Mouse (Mus musculus) kidney, adult 11 months (tissue): ENCODE data around the gene C2cd4b.

Experiments used
- DNase-seq: peaks from one replicate; pipeline ENCODE4 v3.0.0; 2022

Gene C2cd4b

GRCm38 (mm10) chr9:67774201-67774600 is 15.0 kb downstream of the C2cd4b start:
- DNase-seq, result no peak

GRCm38 (mm10) chr9:67778553-67778952 is 19.3 kb downstream of the C2cd4b start:
- DNase-seq, result no peak

DNA sequence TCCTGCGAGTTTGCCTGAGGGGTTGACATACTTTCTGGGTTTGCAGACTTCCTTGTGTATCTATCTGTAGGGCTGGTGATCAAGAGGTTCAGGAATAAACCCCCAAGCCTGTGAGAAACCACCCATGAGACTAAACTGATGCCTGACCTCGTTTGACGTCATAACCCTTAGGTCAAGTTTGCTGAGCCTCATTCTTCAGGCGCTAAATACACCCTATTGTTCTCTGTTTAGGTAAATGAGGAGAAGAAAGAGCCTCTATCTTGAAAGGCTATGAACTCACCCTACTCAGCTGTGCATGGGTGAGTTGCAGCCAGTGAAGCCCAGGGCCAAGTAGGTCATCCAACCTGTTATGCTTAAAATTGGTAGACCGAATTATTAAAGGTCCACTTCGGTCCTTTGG is 23.5 kb downstream of the C2cd4b start:
- DNase-seq, result no peak

DNA sequence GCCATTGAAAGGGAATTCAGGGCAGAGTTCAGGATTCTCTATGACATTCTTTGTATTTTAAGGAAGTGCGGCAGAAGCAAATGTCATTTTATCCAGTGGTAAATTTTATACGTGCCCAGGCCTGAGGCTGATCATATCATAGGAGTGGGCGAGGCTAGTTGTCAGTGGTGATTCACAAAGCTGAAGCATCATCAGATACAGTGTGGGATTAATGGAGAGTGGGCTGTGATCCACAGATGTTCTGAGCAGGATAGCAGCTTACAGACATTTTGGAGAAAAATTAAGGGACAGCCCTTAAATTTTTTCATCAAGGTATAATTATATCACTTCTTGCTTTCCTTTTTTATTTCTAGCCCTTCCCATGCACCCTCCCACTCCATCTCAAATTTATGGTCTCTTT is 24.2 kb downstream of the C2cd4b start:
- DNase-seq, result no peak

- DNase-seq, result no peak
Measured at GRCm38 (mm10) chr9:67783925-67784324, 24.7 kb downstream of the C2cd4b start.

DNA sequence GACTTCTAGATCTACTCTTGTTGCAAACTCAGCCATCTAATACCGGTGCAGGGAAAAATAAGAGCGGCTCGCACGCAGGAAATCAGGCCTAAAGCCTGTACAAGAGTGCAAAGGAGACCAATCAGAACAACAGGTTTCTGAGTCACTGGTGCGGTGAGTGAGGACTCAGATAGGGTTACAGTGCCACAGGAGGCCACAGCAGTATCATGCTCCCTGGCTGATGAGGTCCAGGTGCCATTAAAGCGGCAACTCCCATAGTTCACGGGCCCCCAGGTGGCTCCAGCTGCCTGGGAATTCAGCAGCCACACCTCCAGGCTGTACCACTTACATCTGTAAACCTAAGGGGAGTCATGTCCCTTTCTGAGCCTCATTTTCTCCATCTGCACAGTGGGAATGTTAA is 27.1 kb downstream of the C2cd4b start:
- no peak for DNase-seq

DNA sequence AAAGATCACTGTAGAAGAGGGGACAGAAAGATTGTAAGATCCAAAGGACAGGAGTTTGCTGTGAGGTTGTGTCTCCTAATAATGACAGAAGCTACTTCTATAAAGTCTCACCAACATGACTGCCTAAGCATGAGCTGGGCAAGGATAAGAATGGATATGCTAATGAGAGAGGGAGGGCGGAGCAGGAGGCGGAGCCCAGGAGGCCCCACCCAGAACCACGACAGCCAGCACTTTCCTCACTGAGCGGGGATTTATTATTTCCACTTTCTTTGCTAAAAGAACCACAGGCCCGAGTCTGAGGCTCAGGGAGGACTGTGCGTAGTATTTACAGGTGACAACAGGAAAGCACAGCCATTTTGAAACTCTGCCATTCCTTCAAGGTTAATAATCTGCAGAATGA is 28.4 kb downstream of the C2cd4b start:
- no peak for DNase-seq

- DNase-seq, result no peak
Measured at GRCm38 (mm10) chr9:67792405-67792804, 33.2 kb downstream of the C2cd4b start.

- no peak for DNase-seq
Measured at GRCm38 (mm10) chr9:67793501-67793900, 34.3 kb downstream of the C2cd4b start.

GRCm38 (mm10) chr9:67794216-67794615 is 35.0 kb downstream of the C2cd4b start:
- DNase-seq, result no peak

- DNase-seq, result no peak
Measured at GRCm38 (mm10) chr9:67794668-67795067, 35.4 kb downstream of the C2cd4b start.

DNA sequence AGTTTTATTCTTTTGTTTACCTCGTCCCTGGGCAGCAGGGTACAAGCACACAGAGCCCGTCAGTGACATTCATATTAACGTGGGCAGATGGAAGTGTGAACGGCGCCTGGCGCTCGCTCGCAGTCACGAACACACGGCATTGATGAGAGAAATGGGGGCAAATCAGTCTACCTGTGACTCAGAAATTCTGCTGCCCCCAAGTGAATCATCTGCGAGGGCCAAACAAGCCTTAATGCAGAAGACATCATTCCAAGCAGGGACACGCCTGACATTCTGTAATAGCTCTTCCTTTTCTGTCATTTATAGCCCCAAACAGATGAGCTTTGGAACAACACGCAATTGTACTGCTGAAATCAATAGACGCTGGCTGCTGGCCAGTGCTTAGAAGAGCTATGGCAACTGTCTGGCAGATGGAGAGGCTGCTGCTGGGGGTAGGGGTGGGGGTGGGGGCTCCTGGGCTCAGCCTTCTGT is 36.0 kb downstream of the C2cd4b start:
- DNase-seq, result no peak

DNA sequence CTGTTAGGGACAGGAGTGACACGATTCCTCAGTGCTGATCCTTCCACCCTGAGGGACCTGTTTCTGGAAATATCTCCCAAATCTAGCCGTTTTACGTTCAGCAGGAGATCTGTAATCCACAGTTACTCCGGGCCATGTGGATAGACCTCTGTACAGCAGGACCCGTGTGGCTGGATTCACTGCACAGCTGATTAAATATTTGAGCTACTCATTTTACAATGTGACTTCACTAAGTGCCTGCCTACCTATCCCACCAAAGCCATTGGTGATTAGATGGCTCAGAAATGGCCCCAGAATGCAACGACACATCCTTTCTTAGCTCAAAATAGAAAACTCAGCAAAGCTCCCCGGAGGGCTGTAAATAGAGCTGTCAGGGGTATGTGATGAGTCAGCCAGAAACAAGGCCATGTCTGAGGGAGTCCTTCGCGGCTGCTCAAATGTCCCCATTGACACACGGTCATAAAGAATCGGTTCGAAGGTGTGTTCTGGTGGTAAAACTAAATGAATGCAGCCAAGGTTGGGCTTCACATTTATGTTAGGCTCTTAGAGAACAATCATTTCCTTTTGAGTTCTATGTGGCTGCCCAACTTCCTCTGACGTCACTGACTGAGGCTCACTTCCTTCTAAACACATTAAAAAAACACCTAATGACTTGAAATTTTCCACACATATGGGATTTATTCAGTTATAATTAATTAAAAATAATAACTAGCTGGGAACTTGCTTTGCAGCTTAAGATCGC is 40.0 kb downstream of the C2cd4b start:
- no peak for DNase-seq

DNA sequence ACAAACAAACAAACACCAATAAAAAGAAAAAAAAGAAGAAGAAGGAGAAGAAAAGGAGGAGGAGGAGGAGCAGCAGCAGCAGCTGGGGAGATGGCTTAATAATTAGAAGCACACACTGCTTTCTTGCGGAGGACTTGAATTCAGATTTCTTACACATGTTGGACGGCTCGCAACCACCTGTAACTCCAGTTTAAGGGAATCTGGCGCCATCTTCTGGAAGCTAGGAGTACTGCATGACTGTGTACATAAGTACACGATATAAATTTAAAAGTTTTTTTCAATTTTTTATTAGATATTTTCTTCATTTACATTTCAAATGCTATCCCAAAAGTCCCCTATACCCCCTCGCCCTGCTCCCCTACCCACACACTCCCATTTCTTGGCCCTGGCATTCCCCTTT is 43.0 kb downstream of the C2cd4b start:
- DNase-seq, result peak; percentile 14

DNA sequence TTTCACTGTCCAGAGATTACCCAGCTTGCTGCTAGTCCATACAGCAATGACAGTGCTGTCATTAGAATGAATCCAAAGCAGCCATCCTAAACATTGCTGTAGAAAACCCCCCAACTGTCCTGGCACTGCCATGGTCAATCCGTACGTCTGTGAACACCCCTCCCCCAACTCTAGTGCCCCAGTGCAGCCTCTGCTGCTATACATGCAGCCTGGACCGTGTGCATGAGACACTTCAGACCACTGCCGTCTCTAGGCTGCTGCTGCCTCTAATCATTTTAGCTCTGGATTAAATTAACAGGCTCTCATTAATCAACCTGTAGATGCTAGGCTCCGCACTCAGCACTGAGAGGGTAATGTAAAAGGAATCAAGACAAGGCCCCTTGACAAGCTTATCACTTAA is 47.8 kb downstream of the C2cd4b start:
- no peak for DNase-seq

GRCm38 (mm10) chr9:67810527-67810926 is 51.3 kb downstream of the C2cd4b start:
- no peak for DNase-seq
